Mouse (Mus musculus) ES-Bruce4 (cell line): ENCODE data around the gene Csmd2. TPM values are rescaled to one million over a fixed set of nuclear protein-coding genes. Genes with fewer than 3 reads are reported as not detected.

Experiments used
- H3K27ac ChIP-seq: 2 replicates; pipeline ENCODE4 v1.5.1; 2012; ENCODE audit warnings: low read length, inconsistent platforms; ENCODE audit not compliant: insufficient read depth
- H3K27me3 ChIP-seq: 2 replicates; pipeline ENCODE4 v1.6.1; 2012; ENCODE audit warnings: mild to moderate bottlenecking, low read length, inconsistent platforms; ENCODE audit not compliant: control insufficient read depth, poor library complexity, insufficient read depth, severe bottlenecking
- H3K36me3 ChIP-seq: 2 replicates; pipeline ENCODE4 v1.6.1; 2012; ENCODE audit warnings: inconsistent platforms, mild to moderate bottlenecking, low read length, moderate library complexity; ENCODE audit not compliant: control insufficient read depth, poor library complexity, insufficient read depth, severe bottlenecking
- H3K4me1 ChIP-seq: one replicate; pipeline ENCODE4 v1.8.1; 2011; ENCODE audit warnings: low read length; ENCODE audit not compliant: control insufficient read depth, insufficient read depth
- H3K4me3 ChIP-seq: 2 replicates; pipeline ENCODE4 v1.5.1; 2011; ENCODE audit warnings: low read depth, mild to moderate bottlenecking, low read length
- H3K9ac ChIP-seq: 2 replicates; pipeline ENCODE4 v1.6.1; 2012; ENCODE audit warnings: low read depth, mild to moderate bottlenecking, inconsistent platforms; ENCODE audit not compliant: poor library complexity, severe bottlenecking
- H3K9me3 ChIP-seq: replicated peaks from 2 replicates; pipeline ENCODE4 v1.6.1; 2012; ENCODE audit warnings: mild to moderate bottlenecking, low read length, inconsistent platforms; ENCODE audit not compliant: control insufficient read depth, poor library complexity, insufficient read depth, severe bottlenecking
- CTCF ChIP-seq: IDR thresholded peaks from one replicate; pipeline ENCODE4 v1.8.1; 2011; ENCODE audit warnings: low read depth, low read length
- EP300 ChIP-seq: IDR thresholded peaks from 2 replicates; pipeline ENCODE4 v1.6.1; 2011; ENCODE audit warnings: low read depth, low read length; ENCODE audit not compliant: insufficient read depth
- POLR2A ChIP-seq: IDR thresholded peaks from one replicate; pipeline ENCODE4 v1.8.1; 2011; ENCODE audit warnings: low read length; ENCODE audit not compliant: insufficient read depth
- polyA plus RNA-seq: library from polyadenylated mRNA; stranded (reverse); fragments of >200 nt; gene quantifications from 2 replicates; pipeline ENCODE4 v1.2.4, GENCODE M21; 2011; ENCODE audit warnings: low read depth; ENCODE audit not compliant: missing spikeins, insufficient read depth, insufficient read length

The Csmd2 gene
- polyA plus RNA-seq, 1 experiment = 4.0 TPM

DNA sequence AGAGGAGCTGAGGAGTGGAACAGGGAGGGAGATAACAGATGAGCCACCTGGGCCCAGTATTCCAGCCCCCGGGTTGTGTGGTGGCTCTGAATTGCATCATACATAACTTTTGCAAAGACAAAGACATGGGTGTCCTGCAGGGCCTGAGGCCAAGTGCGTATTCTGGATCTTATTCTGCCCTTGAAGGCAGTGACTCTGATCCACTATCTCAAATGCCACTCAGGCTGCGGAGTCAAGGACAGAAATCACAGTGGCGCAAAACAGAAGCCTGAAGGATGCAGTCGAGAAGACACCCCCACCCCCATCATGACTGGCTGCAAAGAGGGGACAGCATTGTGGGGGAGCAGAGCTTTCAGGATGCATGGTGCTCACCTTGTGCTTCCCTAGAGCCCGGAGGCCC lies 563.1 kb downstream of the Csmd2 start:
- H3K4me1 ChIP-seq = no peaks in the 10 kb centered on the region
- H3K9ac ChIP-seq = no peak overlapping the region
- no peak overlapping the region for H3K4me3 ChIP-seq
- no peaks in the 10 kb centered on the region for H3K27me3 ChIP-seq
- H3K9me3 ChIP-seq = no peaks in the 10 kb centered on the region
- TF ChIP-seq EP300 (no peak), POLR2A (no peak), CTCF (no peak)
- H3K27ac ChIP-seq = no peak overlapping the region
- H3K36me3 ChIP-seq = no peaks in the 10 kb centered on the region

DNA sequence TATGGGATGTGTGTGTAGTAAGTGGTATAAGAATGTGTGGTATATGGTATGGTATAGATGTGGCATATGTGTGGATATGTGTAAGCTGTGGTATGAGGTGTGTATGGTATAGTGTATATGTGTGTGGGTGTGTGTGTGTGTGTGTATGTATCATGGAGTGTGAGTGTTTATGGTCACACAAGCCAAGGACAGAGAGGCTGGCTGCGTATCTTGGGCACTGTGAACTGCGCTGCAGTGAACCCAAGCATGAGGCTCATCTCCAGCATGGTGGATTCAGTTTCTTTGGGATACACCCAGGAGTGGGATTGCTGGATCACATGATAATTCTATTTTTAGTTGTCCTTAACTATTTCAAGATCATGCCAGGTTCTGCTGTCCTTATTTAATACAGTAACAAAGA lies 566.5 kb downstream of the Csmd2 start:
- Histone ChIP-seq H3K4me3 (no peak overlapping the region), H3K9me3 (no peaks in the 10 kb centered on the region), H3K36me3 (no peaks in the 10 kb centered on the region), H3K4me1 (no peaks in the 10 kb centered on the region), H3K27me3 (no peaks in the 10 kb centered on the region), H3K27ac (no peak overlapping the region), H3K9ac (no peak overlapping the region)
- TF ChIP-seq CTCF (no peak), POLR2A (no peak), EP300 (no peak)

DNA sequence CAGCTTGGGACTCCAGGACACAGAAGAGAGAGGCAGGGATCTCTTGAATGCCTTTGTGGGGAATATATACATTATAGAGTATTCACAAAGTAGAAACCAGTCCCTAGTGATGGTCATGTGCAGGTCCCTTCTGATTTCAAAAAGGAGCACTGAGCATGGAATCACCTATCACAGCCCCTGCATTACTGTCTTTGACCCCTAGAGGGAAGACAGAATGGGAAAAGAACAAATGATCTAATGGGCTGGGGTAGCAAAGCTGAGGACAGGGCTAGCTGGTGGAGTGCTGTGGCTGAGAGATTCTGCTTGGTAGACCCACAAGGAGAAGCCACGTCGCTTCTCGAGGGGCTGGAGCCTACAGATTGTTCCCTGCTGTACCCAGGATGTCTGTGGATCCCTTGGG lies 572.7 kb downstream of the Csmd2 start:
- TF ChIP-seq EP300 (no peak), CTCF (no peak), POLR2A (no peak)
- no peak overlapping the region for H3K9ac ChIP-seq
- H3K36me3 ChIP-seq = no peaks in the 10 kb centered on the region
- no peaks in the 10 kb centered on the region for H3K4me1 ChIP-seq
- no peaks in the 10 kb centered on the region for H3K27me3 ChIP-seq
- H3K27ac ChIP-seq = no peak overlapping the region
- H3K9me3 ChIP-seq = no peaks in the 10 kb centered on the region
- no peak overlapping the region for H3K4me3 ChIP-seq

DNA sequence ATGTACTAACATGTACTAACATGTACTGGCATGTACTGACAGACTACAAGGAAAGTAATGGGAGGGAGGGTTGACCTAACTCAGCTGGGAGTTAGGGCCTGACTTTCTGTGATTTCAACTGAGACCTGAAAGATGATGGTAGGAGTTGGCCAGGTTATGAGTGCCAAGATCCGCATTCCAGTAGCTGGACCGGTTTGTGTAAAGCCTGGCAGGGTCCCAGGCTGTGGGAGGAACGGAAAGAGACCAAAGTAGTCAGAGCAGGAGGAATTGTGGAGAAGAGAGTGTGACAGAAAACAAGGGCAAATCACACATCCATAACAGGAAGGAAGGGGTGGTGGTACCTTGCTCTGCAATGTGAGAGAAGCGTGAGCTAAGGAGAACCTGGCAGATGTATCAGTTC lies 588.2 kb downstream of the Csmd2 start:
- no peak overlapping the region for H3K9ac ChIP-seq
- H3K4me3 ChIP-seq = no peak overlapping the region
- no peaks in the 10 kb centered on the region for H3K27me3 ChIP-seq
- peak overlapping the region; percentile 82 for H3K27ac ChIP-seq
- H3K36me3 ChIP-seq = no peaks in the 10 kb centered on the region
- TF ChIP-seq CTCF (no peak), POLR2A (no peak), EP300 (no peak)
- no peaks in the 10 kb centered on the region; the same call in 1 of the 2 replicates for H3K9me3 ChIP-seq
- no peaks in the 10 kb centered on the region for H3K4me1 ChIP-seq

DNA sequence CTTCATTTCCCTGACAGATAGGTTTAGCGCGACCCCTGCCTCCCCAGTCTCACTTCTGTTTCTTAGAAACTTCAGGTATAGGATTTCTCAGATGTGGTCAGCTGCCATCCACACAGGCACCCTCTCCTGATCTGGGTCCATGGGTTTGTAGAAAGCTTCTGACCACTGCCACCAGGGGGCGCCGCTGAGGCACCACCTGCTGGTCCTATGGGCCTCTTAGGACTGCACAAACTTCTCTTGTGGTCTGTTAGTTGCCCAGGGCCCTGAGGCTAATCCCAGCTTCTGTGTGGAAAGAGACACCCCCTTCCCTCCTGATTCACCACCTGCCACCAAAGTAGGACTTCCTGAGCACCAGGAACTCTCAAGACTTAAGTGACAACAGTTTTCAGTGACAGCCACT lies 591.5 kb downstream of the Csmd2 start:
- peaks cover 27% of the 10 kb centered on the region for H3K9me3 ChIP-seq
- H3K9ac ChIP-seq = no peak overlapping the region
- TF ChIP-seq CTCF (peak; percentile 59), EP300 (no peak), POLR2A (no peak)
- no peaks in the 10 kb centered on the region for H3K27me3 ChIP-seq
- no peak overlapping the region for H3K4me3 ChIP-seq
- H3K36me3 ChIP-seq = peaks cover under 1% of the 10 kb centered on the region; the same call in 1 of the 2 replicates
- no peaks in the 10 kb centered on the region for H3K4me1 ChIP-seq
- no peak overlapping the region for H3K27ac ChIP-seq

DNA sequence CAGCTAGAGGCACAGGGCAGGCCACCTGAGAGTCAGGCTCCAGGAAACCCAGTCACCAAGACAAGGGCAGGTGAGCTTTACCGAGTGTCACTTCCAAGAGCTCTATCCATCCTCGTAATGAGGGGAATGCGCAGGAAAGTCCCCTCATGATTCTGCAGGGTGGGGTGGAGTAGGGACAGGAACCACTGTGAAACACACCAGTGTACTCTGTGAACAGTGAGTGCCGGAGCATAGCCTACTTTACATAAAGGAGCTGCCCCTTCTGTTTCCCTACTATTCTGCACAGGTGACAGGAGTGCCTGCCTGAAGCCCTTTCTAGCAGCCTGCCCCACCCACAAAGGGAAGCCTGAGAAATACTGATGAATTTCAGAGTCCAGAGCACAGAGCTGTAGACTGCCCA lies 605.6 kb downstream of the Csmd2 start:
- no peaks in the 10 kb centered on the region for H3K4me1 ChIP-seq
- no peak overlapping the region for H3K4me3 ChIP-seq
- peaks cover 3% of the 10 kb centered on the region for H3K36me3 ChIP-seq
- no peaks in the 10 kb centered on the region for H3K27me3 ChIP-seq
- no peak for TF ChIP-seq CTCF
- no peak for TF ChIP-seq POLR2A
- no peak for TF ChIP-seq EP300
- H3K9ac ChIP-seq = no peak overlapping the region
- no peak overlapping the region for H3K27ac ChIP-seq
- no peaks in the 10 kb centered on the region for H3K9me3 ChIP-seq
